Mouse (Mus musculus) neural tube, embryonic 14.5 days (tissue): ENCODE results near the gene Sh2d2a. TPM values are rescaled to one million over a fixed set of nuclear protein-coding genes. Genes with fewer than 3 reads are reported as not detected.
"Not testable (repeated sequence)": the region's sequence is repeated elsewhere in the genome, so short reads cannot be mapped to it uniquely, and the experiment has no call there.

Source experiments
- ATAC-seq: fragments of 200-750 bp; cut with Nextera tagmentation; 2 replicates; pipeline ENCODE4 v1.8.0; 2017; ENCODE audit warnings: low read depth, mild to moderate bottlenecking, moderate TSS enrichment, moderate library complexity
- H3K27ac ChIP-seq: fragments of 300-500 bp; sonication (generic); 2 replicates; pipeline ENCODE4 v1.5.1; 2014; ENCODE audit warnings: low read depth, mild to moderate bottlenecking, control low read depth, low read length, moderate library complexity, mixed read lengths
- H3K27me3 ChIP-seq: fragments of 300-500 bp; sonication (generic); 2 replicates; pipeline ENCODE4 v1.6.1; 2014; ENCODE audit warnings: low read length; ENCODE audit not compliant: control insufficient read depth, insufficient read depth
- H3K36me3 ChIP-seq: fragments of 300-500 bp; sonication (generic); 2 replicates; pipeline ENCODE4 v1.6.1; 2014; ENCODE audit warnings: low read length, mixed read lengths; ENCODE audit not compliant: control insufficient read depth, insufficient read depth
- H3K4me1 ChIP-seq: fragments of 300-500 bp; sonication (generic); 2 replicates; pipeline ENCODE4 v1.6.1; 2014; ENCODE audit warnings: low read length; ENCODE audit not compliant: control insufficient read depth, insufficient read depth
- H3K4me2 ChIP-seq: fragments of 300-500 bp; sonication (generic); 2 replicates; pipeline ENCODE4 v1.6.1; 2014; ENCODE audit warnings: mild to moderate bottlenecking, low read depth, low read length, control low read depth
- H3K4me3 ChIP-seq: fragments of 300-500 bp; sonication (generic); 2 replicates; pipeline ENCODE4 v1.5.1; 2014; ENCODE audit warnings: low read depth, low read length, control low read depth, mixed read lengths
- H3K9ac ChIP-seq: fragments of 300-500 bp; sonication (generic); replicated peaks from 2 replicates; pipeline ENCODE4 v1.6.1; 2014; ENCODE audit warnings: low read depth, mild to moderate bottlenecking, control low read depth, low read length, mixed read lengths
- H3K9me3 ChIP-seq: fragments of 300-500 bp; sonication (generic); 2 replicates; pipeline ENCODE4 v1.6.1; 2016; ENCODE audit warnings: low read length; ENCODE audit not compliant: control insufficient read depth
- WGBS: fragments of 180-500 bp; shearing (Covaris S2); extraction: QIAGEN DNeasy Blood & Tissue Kit; methylation state at CpG from one replicate; pipeline ENCODE4 v1.1.7; 2014; 5-methylcytosine and 5-hydroxymethylcytosine counted together
- polyA plus RNA-seq: library from polyadenylated mRNA; unstranded; fragments of >200 nt; fragmentation: Nextera tagmentation; extraction: Ambion mirVana; gene quantifications from 2 replicates; pipeline ENCODE4 v1.2.1, GENCODE M21; 2014

The Sh2d2a gene
- polyA plus RNA-seq, 1 experiment from 2014 or later, result not detected

GRCm38 (mm10) chr3:87884291-87884690 is 37.7 kb downstream of the Sh2d2a start:
- Histone ChIP-seq H3K4me3 (peak overlapping the region; percentile 92), H3K9me3 (no peaks in the 10 kb centered on the region), H3K27ac (no peak overlapping the region), H3K9ac (peak overlapping the region; percentile 93), H3K27me3 (no peaks in the 10 kb centered on the region; the same call in 1 of the 2 replicates), H3K4me1 (peaks cover 10% of the 10 kb centered on the region), H3K36me3 (peaks cover 4% of the 10 kb centered on the region; the same call in 1 of the 2 replicates), H3K4me2 (peak overlapping the region; percentile 75)
- 9% methylated on average over 3 of the region's 3 CpGs for WGBS
- no peak for ATAC-seq

GRCm38 (mm10) chr3:87884708-87885251 is 38.2 kb downstream of the Sh2d2a start:
- peak overlapping the region; percentile 81 for H3K27ac ChIP-seq
- peak overlapping the region; percentile 75 for H3K4me2 ChIP-seq
- peak overlapping the region; percentile 92 for H3K4me3 ChIP-seq
- H3K36me3 ChIP-seq, result peaks cover 4% of the 10 kb centered on the region; the same call in 1 of the 2 replicates
- H3K4me1 ChIP-seq, result peaks cover 10% of the 10 kb centered on the region
- no peaks in the 10 kb centered on the region for H3K9me3 ChIP-seq
- ATAC-seq, result peak; percentile 1; the same call in 1 of the 2 replicates
- WGBS, result 0% methylated on average over 27 of the region's 28 CpGs
- H3K27me3 ChIP-seq, result no peaks in the 10 kb centered on the region; the same call in 1 of the 2 replicates
- peak overlapping the region; percentile 93 for H3K9ac ChIP-seq

GRCm38 (mm10) chr3:87885281-87886003 is 38.9 kb downstream of the Sh2d2a start, which contains the start of gene Prcc:
Gene Prcc, minus strand, starts transcription at chr3:87885608.
- peak; percentile 98 for ATAC-seq
- Histone ChIP-seq H3K4me1 (peaks cover 10% of the 10 kb centered on the region), H3K36me3 (peaks cover 2% of the 10 kb centered on the region; the same call in 1 of the 2 replicates), H3K27me3 (no peaks in the 10 kb centered on the region; the same call in 1 of the 2 replicates), H3K4me3 (peak within 1 kb of the TSS; percentile 92), H3K9ac (peak within 1 kb of the TSS; percentile 93), H3K4me2 (peak within 1 kb of the TSS; percentile 75), H3K27ac (peak within 1 kb of the TSS; percentile 81), H3K9me3 (no peaks in the 10 kb centered on the region)
- WGBS, result 0% methylated on average over 33 of the region's 33 CpGs

GRCm38 (mm10) chr3:87886004-87886365 is 39.4 kb downstream of the Sh2d2a start:
- Histone ChIP-seq H3K27me3 (no peaks in the 10 kb centered on the region; the same call in 1 of the 2 replicates), H3K4me1 (peaks cover 10% of the 10 kb centered on the region), H3K4me2 (peak overlapping the region; percentile 41), H3K4me3 (peak overlapping the region; percentile 92), H3K36me3 (no peaks in the 10 kb centered on the region), H3K9me3 (no peaks in the 10 kb centered on the region), H3K9ac (no peak overlapping the region), H3K27ac (no peak overlapping the region)
- no peak for ATAC-seq
- WGBS, result 12% methylated on average over 10 of the region's 10 CpGs

- Histone ChIP-seq H3K9me3 (no peaks in the 10 kb centered on the region), H3K4me1 (peaks cover 10% of the 10 kb centered on the region), H3K36me3 (no peaks in the 10 kb centered on the region), H3K27ac (no peak overlapping the region), H3K27me3 (no peaks in the 10 kb centered on the region; the same call in 1 of the 2 replicates), H3K4me2 (peak overlapping the region; percentile 41), H3K9ac (no peak overlapping the region), H3K4me3 (peak overlapping the region; percentile 92; the same call in 1 of the 2 replicates)
- ATAC-seq, result no peak
- WGBS, result 87% methylated on average over 6 of the region's 6 CpGs
These were observed 39.9 kb downstream of the Sh2d2a start for GRCm38 (mm10) chr3:87886416-87886815.

GRCm38 (mm10) chr3:87887400-87887799 is 40.8 kb downstream of the Sh2d2a start:
- not testable (repeated sequence) for H3K4me2 ChIP-seq, H3K4me3 ChIP-seq, H3K27me3 ChIP-seq, ATAC-seq, H3K27ac ChIP-seq, H3K36me3 ChIP-seq, H3K9ac ChIP-seq, H3K9me3 ChIP-seq
- 81% methylated on average over 4 of the region's 4 CpGs for WGBS
- H3K4me1 ChIP-seq, result peaks cover 10% of the 10 kb centered on the region

GRCm38 (mm10) chr3:87891481-87891880 is 44.9 kb downstream of the Sh2d2a start:
- ATAC-seq, result no peak
- no peak overlapping the region for H3K9ac ChIP-seq
- 62% methylated on average over 3 of the region's 3 CpGs for WGBS

GRCm38 (mm10) chr3:87893367-87893905 is 46.9 kb downstream of the Sh2d2a start:
- Histone ChIP-seq H3K4me3 (no peak overlapping the region), H3K9me3 (no peaks in the 10 kb centered on the region), H3K4me2 (no peak overlapping the region), H3K36me3 (no peaks in the 10 kb centered on the region), H3K9ac (no peak overlapping the region), H3K4me1 (no peaks in the 10 kb centered on the region), H3K27ac (no peak overlapping the region), H3K27me3 (no peaks in the 10 kb centered on the region)
- no peak for ATAC-seq
- 78% methylated on average over 3 of the region's 3 CpGs for WGBS

More at GRCm38 (mm10) chr3:87891481-87891880, 44.9 kb downstream of the Sh2d2a start:
- H3K4me1 ChIP-seq, result no peaks in the 10 kb centered on the region
- no peak overlapping the region for H3K4me3 ChIP-seq
- no peaks in the 10 kb centered on the region for H3K9me3 ChIP-seq
- no peak overlapping the region for H3K4me2 ChIP-seq
- no peaks in the 10 kb centered on the region for H3K36me3 ChIP-seq
- H3K27me3 ChIP-seq, result no peaks in the 10 kb centered on the region
- no peak overlapping the region for H3K27ac ChIP-seq

GRCm38 (mm10) chr3:87899266-87899665 is 52.7 kb downstream of the Sh2d2a start:
- WGBS, result 68% methylated on average over 3 of the region's 3 CpGs
- H3K4me1 ChIP-seq, result no peaks in the 10 kb centered on the region
- H3K27me3 ChIP-seq, result no peaks in the 10 kb centered on the region
- H3K27ac ChIP-seq, result no peak overlapping the region
- H3K9me3 ChIP-seq, result no peaks in the 10 kb centered on the region
- H3K4me3 ChIP-seq, result no peak overlapping the region
- H3K36me3 ChIP-seq, result no peaks in the 10 kb centered on the region
- H3K4me2 ChIP-seq, result no peak overlapping the region
- no peak overlapping the region for H3K9ac ChIP-seq
- no peak for ATAC-seq
